In the genomic region with DNA sequence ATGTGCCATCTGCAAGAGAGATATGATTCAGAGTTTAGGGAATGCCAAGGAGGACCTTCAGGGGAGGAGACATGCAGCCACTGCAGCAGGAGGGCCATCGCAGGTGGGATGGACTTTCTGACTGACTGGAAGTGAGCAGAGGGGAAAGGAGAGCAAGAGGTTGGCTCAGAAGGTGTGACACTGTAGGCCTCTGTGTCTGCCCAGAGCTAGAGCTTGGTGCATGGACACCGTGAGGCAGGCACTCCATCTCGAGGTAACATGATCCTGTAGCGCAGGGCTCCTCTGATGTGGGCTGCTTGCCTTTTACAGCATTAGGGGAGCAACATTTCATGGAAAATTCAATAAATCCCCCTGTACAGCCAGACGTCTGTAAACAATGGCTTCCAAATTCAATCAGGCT, we compare ENCODE assay signal across 21 mouse cellular contexts.
DNase-seq lines count a peak whose midpoint lies in the region; ATAC-seq and TF ChIP-seq lines count a peak whose summit lies in the region.
"Had no signal": no experiment of that assay in that cellular context is flagged by ENCODE, and none has a peak within 500 bp of the region (broad histone marks: within the 10 kb centered on the region; RNA-seq: fewer than 3 reads in every experiment).

No protein-coding gene starts in this region.

- H3K4me1 ChIP-seq in intestine, embryonic 15.5 days (replicated peaks) = peaks cover 8% of the 10 kb centered on the region
- H3K4me1 ChIP-seq in intestine, embryonic 16.5 days (ENCODE audit: control insufficient read depth, insufficient read depth, low read length) = peaks cover 9% of the 10 kb centered on the region
- peaks cover 76% of the 10 kb centered on the region for H3K4me1 ChIP-seq in limb, embryonic 10.5 days
- H3K4me1 ChIP-seq in limb, embryonic 14.5 days (ENCODE audit: control insufficient read depth, insufficient read depth, low read length) = peaks cover 38% of the 10 kb centered on the region

- 0 out of 2 replicates have a peak, but pooled peaks have one; percentile 37 for ATAC-seq in intestine, embryonic 15.5 days
- no peak for ATAC-seq in intestine, embryonic 16.5 days
- peak; percentile 53; the same call in 1 of the 2 replicates for ATAC-seq in limb, embryonic 14.5 days (ENCODE audit: low FRiP score, low read depth)
- ATAC-seq: forebrain, embryonic 13.5 days; hindbrain, embryonic 16.5 days; inflammation-experienced regulatory T-cells, adult 6 months had no signal

- no peak overlapping the region for H3K9ac ChIP-seq in intestine, embryonic 15.5 days
- no peak overlapping the region for H3K9ac ChIP-seq in intestine, embryonic 16.5 days (ENCODE audit: low read depth, low read length)
- no peak overlapping the region for H3K9ac ChIP-seq in limb, embryonic 14.5 days (ENCODE audit: low read depth, low read length, severe bottlenecking)
- H3K9ac ChIP-seq: forebrain, embryonic 13.5 days; heart, embryonic 15.5 days; hindbrain, embryonic 12.5 days had no signal

- peak; percentile 35 for DNase-seq in ES-CJ7 (ENCODE audit: low read depth, low spot score)
- DNase-seq in limb, embryonic 10.5 days (ENCODE audit: low spot score) = no peak
- DNase-seq in limb, embryonic 14.5 days (ENCODE audit: low spot score) = peak; percentile 55
- no peak for DNase-seq in heart, postnatal 4 days
- DNase-seq in cerebellum, adult 9-11 months = no peak
- DNase-seq: adrenal gland, postnatal 10 days; cerebellum, adult 11 months; cerebellum, adult 8-10 months; cerebellum, postnatal 25 days; gastrocnemius, postnatal 14 days; heart, adult 2 months; heart, postnatal 14 days had no signal

- no peak overlapping the region for H3K27ac ChIP-seq in intestine, embryonic 15.5 days
- no peak overlapping the region for H3K27ac ChIP-seq in intestine, embryonic 16.5 days (ENCODE audit: low read length)
- peak overlapping the region; percentile 56 for H3K27ac ChIP-seq in limb, embryonic 10.5 days
- peak overlapping the region; percentile 20; the same call in 1 of the 2 replicates for H3K27ac ChIP-seq in limb, embryonic 14.5 days (replicated peaks; ENCODE audit: low read depth, low read length)
- H3K27ac ChIP-seq: forebrain, embryonic 13.5 days; heart, adult 2 months; heart, embryonic 15.5 days; hindbrain, embryonic 12.5 days had no signal

- H3K36me3 ChIP-seq in intestine, embryonic 15.5 days = no peaks in the 10 kb centered on the region
- no peaks in the 10 kb centered on the region for H3K36me3 ChIP-seq in intestine, embryonic 16.5 days (ENCODE audit: control insufficient read depth, insufficient read depth, low read length)
- H3K36me3 ChIP-seq in limb, embryonic 10.5 days = no peaks in the 10 kb centered on the region
- H3K36me3 ChIP-seq in limb, embryonic 14.5 days (ENCODE audit: control insufficient read depth, insufficient read depth, low read length) = no peaks in the 10 kb centered on the region
- H3K36me3 ChIP-seq: G1E; heart, embryonic 15.5 days; hindbrain, embryonic 12.5 days had no signal

- H3K4me3 ChIP-seq in intestine, embryonic 15.5 days (replicated peaks) = no peak overlapping the region
- H3K4me3 ChIP-seq in intestine, embryonic 16.5 days (ENCODE audit: low read length) = no peak overlapping the region
- no peak overlapping the region for H3K4me3 ChIP-seq in limb, embryonic 10.5 days
- no peak overlapping the region for H3K4me3 ChIP-seq in limb, embryonic 14.5 days (replicated peaks; ENCODE audit: low read length)
- H3K4me3 ChIP-seq: forebrain, embryonic 13.5 days; heart, adult 2 months; heart, embryonic 15.5 days; hindbrain, embryonic 12.5 days had no signal

- 33% methylated on average over 5 of the region's 5 CpGs for WGBS in intestine, embryonic 15.5 days
- WGBS in intestine, embryonic 16.5 days = 41% methylated on average over 5 of the region's 5 CpGs
- 23% methylated on average over 5 of the region's 5 CpGs for WGBS in limb, embryonic 10.5 days
- 8% methylated on average over 5 of the region's 5 CpGs for WGBS in limb, embryonic 14.5 days

- no peaks in the 10 kb centered on the region for H3K9me3 ChIP-seq in intestine, embryonic 15.5 days
- no peaks in the 10 kb centered on the region for H3K9me3 ChIP-seq in intestine, embryonic 16.5 days (ENCODE audit: control insufficient read depth, low read length)
- H3K9me3 ChIP-seq in limb, embryonic 10.5 days (replicated peaks) = no peaks in the 10 kb centered on the region
- no peaks in the 10 kb centered on the region for H3K9me3 ChIP-seq in limb, embryonic 14.5 days (ENCODE audit: control insufficient read depth, low read length)
- H3K9me3 ChIP-seq: forebrain, embryonic 13.5 days; G1E; heart, embryonic 15.5 days; hindbrain, embryonic 12.5 days had no signal

- peaks cover 7% of the 10 kb centered on the region; the same call in 1 of the 2 replicates for H3K27me3 ChIP-seq in intestine, embryonic 15.5 days (replicated peaks)
- no peaks in the 10 kb centered on the region for H3K27me3 ChIP-seq in intestine, embryonic 16.5 days (replicated peaks; ENCODE audit: control insufficient read depth, insufficient read depth, low read length)
- H3K27me3 ChIP-seq in limb, embryonic 10.5 days (ENCODE audit: low read depth, poor library complexity, severe bottlenecking) = peaks cover 70% of the 10 kb centered on the region
- H3K27me3 ChIP-seq in limb, embryonic 14.5 days (ENCODE audit: control insufficient read depth, insufficient read depth, low read length) = no peaks in the 10 kb centered on the region

- TF ChIP-seq POLR2A in limb, embryonic 14.5 days (IDR thresholded peaks at IDR 0.05; ENCODE audit: borderline replicate concordance, extremely low read depth, insufficient read depth, insufficient read length) = no peak

- H3K4me2 ChIP-seq in intestine, embryonic 15.5 days (replicated peaks) = no peak overlapping the region
- no peak overlapping the region for H3K4me2 ChIP-seq in intestine, embryonic 16.5 days (ENCODE audit: low read depth, low read length)
- no peak overlapping the region for H3K4me2 ChIP-seq in limb, embryonic 14.5 days (replicated peaks; ENCODE audit: low read depth, low read length, severe bottlenecking)
- H3K4me2 ChIP-seq: forebrain, embryonic 13.5 days; heart, embryonic 11.5 days; heart, embryonic 15.5 days; hindbrain, embryonic 12.5 days had no signal

Comparison
In these comparisons a context has a peak if more than half of its experiments do, and no peak if none do; other contexts are left out.
1. DNase-seq: peak in ES-CJ7 (single experiment) and limb, embryonic 14.5 days (single experiment); none in limb, embryonic 10.5 days (single experiment), heart, postnatal 4 days (single experiment) and cerebellum, adult 9-11 months (single experiment).
2. H3K27ac ChIP-seq: peak in limb, embryonic 10.5 days (single experiment) and limb, embryonic 14.5 days (single experiment); none in intestine, embryonic 15.5 days (single experiment) and intestine, embryonic 16.5 days (single experiment).